ENCODE assay signal across 8 mouse cellular contexts in genomic region chr6:51172331-51172791, GRCm38 (mm10).
DNase-seq lines count a peak whose midpoint lies in the region; ATAC-seq lines count a peak whose summit lies in the region.

No protein-coding gene starts in this region.

- H3K4me1 ChIP-seq in heart, embryonic 16.5 days (ENCODE audit: control insufficient read depth, insufficient read depth, low read length): peaks cover 26% of the 10 kb centered on the region
- H3K4me1 ChIP-seq in limb, embryonic 15.5 days: peaks cover 46% of the 10 kb centered on the region

- peak overlapping the region; percentile 72 for H3K9ac ChIP-seq in heart, embryonic 16.5 days (ENCODE audit: low read length)
- peak overlapping the region; percentile 29; the same call in 1 of the 2 replicates for H3K9ac ChIP-seq in limb, embryonic 15.5 days

- no peak for ATAC-seq in heart, embryonic 16.5 days (replicated peaks; ENCODE audit: extremely low read depth, insufficient read depth, low FRiP score)
- ATAC-seq in limb, embryonic 15.5 days (ENCODE audit: insufficient number of reproducible peaks, low FRiP score, low TSS enrichment, low read depth): no peak
- no peak for ATAC-seq in granulocyte monocyte progenitor cell, adult 5-6 weeks (replicated peaks; ENCODE audit: poor library complexity, severe bottlenecking)

- no peaks in the 10 kb centered on the region for H3K9me3 ChIP-seq in heart, embryonic 16.5 days (replicated peaks; ENCODE audit: control insufficient read depth, low read length)
- H3K9me3 ChIP-seq in limb, embryonic 15.5 days: no peaks in the 10 kb centered on the region

- WGBS in heart, embryonic 16.5 days: 7% methylated on average over 12 of the region's 12 CpGs
- 4% methylated on average over 12 of the region's 12 CpGs for WGBS in limb, embryonic 15.5 days

- H3K36me3 ChIP-seq in heart, embryonic 16.5 days (ENCODE audit: control insufficient read depth, insufficient read depth): no peaks in the 10 kb centered on the region
- H3K36me3 ChIP-seq in limb, embryonic 15.5 days: no peaks in the 10 kb centered on the region

- peak overlapping the region; percentile 82 for H3K27ac ChIP-seq in heart, embryonic 16.5 days (ENCODE audit: low read length)
- peak overlapping the region; percentile 93 for H3K27ac ChIP-seq in limb, embryonic 15.5 days

- peaks cover 27% of the 10 kb centered on the region for H3K27me3 ChIP-seq in heart, embryonic 16.5 days (ENCODE audit: control insufficient read depth, insufficient read depth, low read length)
- peaks cover 13% of the 10 kb centered on the region; the same call in 1 of the 2 replicates for H3K27me3 ChIP-seq in limb, embryonic 15.5 days

- peak overlapping the region; percentile 47 for H3K4me3 ChIP-seq in heart, embryonic 16.5 days (ENCODE audit: low read length)
- H3K4me3 ChIP-seq in limb, embryonic 15.5 days: peak overlapping the region; percentile 38

- peak overlapping the region; percentile 85 for H3K4me2 ChIP-seq in heart, embryonic 16.5 days (ENCODE audit: low read depth, low read length)
- H3K4me2 ChIP-seq in limb, embryonic 15.5 days: peak overlapping the region; percentile 47

- DNase-seq in urinary bladder, postnatal 14 days (ENCODE audit: low spot score): peak; percentile 43
- DNase-seq in urinary bladder, postnatal 4 days (ENCODE audit: low spot score in 2 of 2): no peak
- DNase-seq in retina, embryonic 14.5 days (ENCODE audit: low spot score): peak; percentile 40
- no peak for DNase-seq in cerebellum, postnatal 25 days
- DNase-seq in left cerebral cortex, adult 11 months (ENCODE audit: low spot score): no peak

Comparison
In these comparisons a context has a peak if more than half of its experiments do, and no peak if none do; other contexts are left out.
1. DNase-seq: peak in urinary bladder, postnatal 14 days (single experiment) and retina, embryonic 14.5 days (single experiment); none in urinary bladder, postnatal 4 days (0 of 2), cerebellum, postnatal 25 days (0 of 2) and left cerebral cortex, adult 11 months (single experiment).